Mouse (Mus musculus) T-helper 1 cell (primary cell): ENCODE measurements around the gene Arfrp1.

Source experiments
- in situ Hi-C: fragments of 300-600 bp; cut with MboI, MseI; formaldehyde crosslinking; loops from one replicate; pipeline ENCODE4 v1.15.1; 2025; ENCODE audit warnings: high pct_unique_total_duplicates

Arfrp1 gene

DNA sequence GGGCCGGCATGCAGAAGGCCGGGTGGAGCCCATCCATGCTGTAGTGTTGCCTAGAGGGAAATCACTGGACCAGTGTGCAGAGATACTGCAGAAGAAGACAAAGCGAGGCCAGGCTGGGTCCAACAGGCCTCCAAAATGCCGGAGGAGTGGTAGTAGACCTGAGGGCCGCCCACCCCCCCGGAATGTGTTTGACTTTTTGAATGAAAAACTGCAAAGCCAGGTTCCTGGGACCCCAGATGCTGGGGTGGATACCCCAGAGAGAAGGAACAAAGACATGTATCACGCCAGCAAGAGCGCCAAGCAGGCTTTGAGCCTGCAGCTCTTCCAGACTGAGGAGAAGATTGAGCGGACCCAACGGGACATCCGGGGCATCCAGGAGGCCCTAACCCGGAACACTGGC is 14.6 kb upstream of the Arfrp1 start, which contains the start of gene Lime1:
Gene Lime1 (plus strand): TSS at position 301 of the 400 bp plus-strand sequence.
- in situ Hi-C loops, result loop anchor here (25.0 kb wide), 1 partner anchor 208 kb away; the partner anchor contains the start of genes Prpf6, Samd10, Uckl1 and Zfp512b

DNA sequence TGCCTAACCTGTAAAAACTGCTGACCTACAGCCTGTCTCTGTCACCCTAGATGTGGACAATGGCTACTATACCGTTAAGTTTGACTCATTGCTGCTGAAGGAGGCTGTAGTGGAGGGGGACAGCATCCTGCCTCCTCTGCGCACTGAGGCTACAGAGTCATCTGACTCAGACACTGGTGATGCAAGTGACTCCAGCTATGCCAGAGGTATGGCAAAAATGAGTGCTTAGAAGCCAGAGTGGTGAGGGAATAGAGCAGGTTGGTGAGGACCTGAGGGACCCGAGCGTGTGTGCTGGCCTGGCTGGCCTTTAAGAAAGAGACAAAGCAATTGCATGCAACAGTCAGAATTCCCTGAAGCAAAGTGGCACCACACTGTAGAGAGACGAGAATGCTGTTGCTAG is 13.5 kb upstream of the Arfrp1 start:
- in situ Hi-C loops, result loop anchor here (25.0 kb wide), 1 partner anchor 209 kb away; the partner anchor contains the start of genes Prpf6, Samd10, Uckl1 and Zfp512b

DNA sequence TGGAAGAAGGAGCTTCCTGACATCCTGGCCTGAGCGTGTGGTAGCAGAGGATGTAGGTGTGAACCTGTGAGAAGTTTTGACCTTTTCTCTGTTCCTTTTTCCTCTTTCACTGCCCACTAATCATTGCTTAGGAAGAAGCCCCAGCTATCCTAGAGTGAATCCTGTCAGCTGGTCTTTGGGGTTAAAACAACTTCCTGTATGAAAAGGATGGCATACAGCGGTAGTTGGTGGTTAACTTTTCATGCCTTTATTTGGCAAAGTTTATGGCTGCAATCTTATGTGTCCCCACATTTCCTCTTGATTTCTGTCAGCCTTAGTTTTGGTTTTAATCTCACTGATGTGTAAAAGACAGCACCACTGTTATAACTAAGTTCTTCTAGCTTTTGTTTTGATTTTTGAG is 12.0 kb upstream of the Arfrp1 start:
- in situ Hi-C loops, result loop anchor here (25.0 kb wide), 1 partner anchor 210 kb away; the partner anchor contains the start of genes Prpf6, Samd10, Uckl1 and Zfp512b

DNA sequence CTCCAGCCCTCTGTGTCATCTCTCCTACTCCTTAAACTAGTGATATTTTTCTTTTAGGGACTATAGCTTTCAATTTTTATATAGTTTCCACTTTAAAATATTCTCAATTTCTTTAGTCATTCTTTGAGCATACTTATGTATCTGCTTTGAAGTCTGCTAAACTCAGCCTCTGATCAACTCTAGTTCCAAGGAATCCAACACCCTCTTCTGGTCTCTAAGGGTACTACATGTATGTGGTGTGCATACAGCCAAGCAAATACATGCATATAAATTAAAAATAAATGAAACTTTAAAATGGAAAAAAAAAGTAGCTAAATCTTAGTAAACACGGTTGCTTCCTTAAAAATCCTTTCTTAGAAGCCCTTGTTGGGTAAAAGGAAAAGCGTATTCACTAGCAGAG is 10.6 kb upstream of the Arfrp1 start:
- in situ Hi-C loops, result loop anchor here (25.0 kb wide), 1 partner anchor 212 kb away; the partner anchor contains the start of genes Prpf6, Samd10, Uckl1 and Zfp512b

DNA sequence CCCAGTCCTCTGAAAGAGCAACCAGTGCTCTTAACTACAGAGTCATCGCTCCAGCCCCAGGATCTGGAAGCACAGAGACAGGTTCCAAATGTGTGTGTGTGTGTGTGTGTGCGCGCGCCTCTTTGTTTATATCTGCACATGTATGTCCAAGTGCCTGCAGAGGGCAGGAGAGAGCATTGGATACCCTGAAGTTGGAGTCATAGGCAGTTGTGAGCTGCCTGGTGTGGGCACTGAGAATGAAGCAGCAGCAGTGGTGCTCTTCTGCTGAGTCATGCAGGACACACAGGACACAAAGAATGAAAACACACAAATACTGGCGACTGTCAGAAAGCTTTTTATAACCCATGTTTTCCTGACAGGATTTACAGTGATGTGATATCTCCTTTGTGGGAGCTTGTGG is 4.8 kb upstream of the Arfrp1 start:
- in situ Hi-C loops, result no loop called here

DNA sequence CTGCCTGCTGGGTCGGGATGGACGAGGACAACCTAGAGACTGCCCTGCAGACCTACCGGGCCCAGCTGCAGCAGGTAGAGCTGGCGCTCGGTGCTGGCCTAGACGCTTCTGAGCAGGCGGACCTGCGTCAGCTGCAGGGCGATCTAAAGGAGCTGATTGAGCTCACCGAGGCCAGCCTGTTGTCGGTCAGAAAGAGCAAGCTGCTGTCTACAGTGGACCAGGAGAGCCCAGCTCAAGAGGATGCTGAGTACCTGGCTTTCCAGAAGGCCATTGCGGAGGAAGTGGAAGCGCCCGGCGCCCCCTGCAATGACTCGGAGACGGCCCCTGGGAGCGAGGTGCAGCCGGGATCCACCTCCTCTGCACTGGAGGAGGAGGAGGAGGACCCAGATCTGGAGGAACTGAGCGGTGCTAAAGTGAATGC is 461 bp upstream of the Arfrp1 start:
- in situ Hi-C loops, result no loop called here

DNA sequence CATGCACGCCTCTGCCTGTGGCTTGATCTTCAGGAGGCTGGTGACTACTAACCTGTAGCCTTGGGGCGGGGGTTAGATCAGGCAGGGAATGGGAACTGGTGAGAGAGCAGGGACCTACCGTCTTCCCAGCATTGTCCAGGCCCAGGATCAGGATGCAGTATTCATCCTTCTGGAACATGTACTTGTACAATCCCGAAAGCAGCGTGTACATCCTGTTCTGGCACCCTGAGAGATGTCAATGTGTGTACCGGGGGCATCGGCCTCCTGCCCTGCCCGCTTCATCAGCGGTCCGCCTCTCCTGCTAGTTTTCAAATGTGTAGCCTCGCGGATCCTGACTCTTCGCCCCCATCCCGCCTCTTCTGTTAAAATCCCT is 731 bp downstream of the Arfrp1 start:
- in situ Hi-C loops, result no loop called here

DNA sequence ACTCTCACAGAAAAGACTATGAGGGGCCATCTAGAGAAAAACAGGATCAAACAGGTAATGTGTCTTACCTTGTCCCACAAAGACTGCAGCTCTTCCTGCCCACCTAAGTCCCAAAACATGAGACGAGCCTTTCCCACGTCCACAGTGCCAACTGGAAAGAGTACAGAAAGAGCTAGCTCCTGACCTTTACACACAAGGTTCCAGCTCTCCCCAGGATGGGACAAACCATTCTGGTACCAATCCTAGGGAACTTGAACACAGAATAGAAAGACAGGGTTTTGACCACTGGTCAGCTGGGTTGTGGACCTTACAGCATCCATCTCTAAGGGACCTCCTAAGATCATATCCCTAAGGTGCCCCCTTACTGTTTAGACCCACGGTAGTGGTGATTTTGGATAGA is 1.3 kb downstream of the Arfrp1 start:
- in situ Hi-C loops, result no loop called here

DNA sequence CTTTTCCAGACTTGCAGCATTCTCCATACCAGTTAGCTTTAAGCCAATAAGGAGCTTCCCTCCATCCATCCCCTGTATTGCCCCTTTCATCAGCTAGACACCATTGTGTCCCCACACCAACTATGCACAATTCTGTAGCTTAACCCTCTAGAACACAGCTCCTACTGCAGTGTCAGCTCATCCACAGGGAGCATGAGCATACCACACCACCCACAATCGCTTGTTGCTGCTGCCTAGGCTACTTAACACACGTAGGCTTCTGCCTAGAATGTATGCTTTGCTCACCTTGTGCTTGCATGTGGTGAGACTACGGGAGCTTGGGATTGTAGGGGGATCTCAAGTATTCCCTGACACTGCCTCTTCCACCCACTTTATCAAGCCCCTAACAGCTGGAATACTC is 8.4 kb downstream of the Arfrp1 start:
- in situ Hi-C loops, result no loop called here

DNA sequence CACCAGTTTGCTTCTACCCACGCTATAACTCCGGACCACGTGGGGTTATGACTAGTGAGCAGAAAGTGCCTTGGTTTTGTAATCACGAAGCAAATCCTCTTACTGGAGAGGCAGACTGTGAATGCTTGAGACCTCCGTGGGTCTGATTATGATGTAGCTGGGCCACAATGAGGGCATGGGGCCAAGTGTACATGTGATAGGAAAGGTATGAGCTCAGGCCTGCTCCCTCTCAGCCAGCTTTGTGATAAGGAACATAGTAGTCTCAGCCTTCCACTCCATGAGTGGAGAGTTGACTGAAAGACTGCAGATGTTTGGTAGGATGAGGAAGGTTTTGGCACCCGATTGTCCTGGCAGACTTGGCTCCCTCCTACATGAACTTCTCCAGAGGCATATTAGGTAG is 22.4 kb downstream of the Arfrp1 start:
- in situ Hi-C loops, result loop anchor here (10.0 kb wide), 1 partner anchor 858 kb away; no protein-coding TSS in a partner anchor

DNA sequence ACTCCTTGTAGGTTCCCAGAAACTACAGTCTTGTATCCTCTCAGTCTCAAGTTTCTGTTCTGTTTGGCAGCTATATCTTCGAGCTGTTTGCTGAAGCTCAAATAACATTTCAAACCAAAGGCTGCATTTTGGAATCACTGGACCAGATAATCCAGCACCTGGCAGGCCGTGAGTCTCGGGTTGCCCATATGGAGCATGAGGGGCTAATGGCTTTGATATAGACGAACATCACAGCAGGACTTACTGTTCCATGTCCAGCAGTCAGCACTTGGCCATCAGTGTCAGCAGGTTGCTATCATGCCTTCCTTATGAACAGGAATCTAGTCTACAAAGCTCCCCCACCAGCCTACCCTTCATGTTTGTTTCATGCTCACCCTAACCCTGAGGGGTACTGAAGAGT is 24.8 kb downstream of the Arfrp1 start:
- in situ Hi-C loops, result loop anchor here (10.0 kb wide), 1 partner anchor 856 kb away; no protein-coding TSS in a partner anchor

DNA sequence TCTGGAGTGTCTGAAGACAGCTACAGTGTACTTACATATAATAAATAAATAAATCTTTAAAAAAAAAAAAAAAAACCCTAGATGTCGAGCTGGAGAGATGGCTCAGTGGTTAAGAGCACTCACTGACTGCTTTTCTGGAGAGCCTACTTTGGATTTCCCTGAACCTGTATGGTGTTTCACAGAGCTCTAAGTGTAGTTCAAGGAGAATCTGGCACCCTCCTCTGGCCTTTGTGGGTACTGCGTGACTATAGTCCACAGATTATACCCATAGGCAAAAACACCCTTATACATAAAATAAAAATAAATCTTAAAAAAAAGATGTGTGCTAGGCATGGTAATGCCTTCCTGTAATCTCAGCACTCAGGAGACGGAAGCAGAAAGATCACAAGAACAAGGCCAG is 31.2 kb downstream of the Arfrp1 start:
- in situ Hi-C loops, result no loop called here

DNA sequence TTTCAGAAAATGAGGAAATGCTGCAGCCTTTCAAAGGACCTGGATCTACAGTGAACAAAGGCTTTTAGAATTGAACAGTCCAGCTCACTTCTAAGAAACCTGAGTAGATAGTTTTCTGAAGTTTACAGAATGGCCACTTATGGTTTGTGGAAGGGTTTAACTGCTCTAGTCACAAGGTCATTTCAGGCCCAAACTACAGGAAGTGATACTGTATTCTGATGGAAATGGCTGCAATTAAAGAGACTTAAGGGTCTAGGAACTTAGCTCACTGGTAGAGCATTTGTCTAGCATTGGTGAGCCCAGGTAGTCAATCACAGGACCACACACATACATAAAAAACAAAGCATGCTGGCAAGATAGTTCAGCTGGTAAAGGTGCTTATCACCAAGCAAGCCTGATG is 32.7 kb downstream of the Arfrp1 start:
- in situ Hi-C loops, result no loop called here

DNA sequence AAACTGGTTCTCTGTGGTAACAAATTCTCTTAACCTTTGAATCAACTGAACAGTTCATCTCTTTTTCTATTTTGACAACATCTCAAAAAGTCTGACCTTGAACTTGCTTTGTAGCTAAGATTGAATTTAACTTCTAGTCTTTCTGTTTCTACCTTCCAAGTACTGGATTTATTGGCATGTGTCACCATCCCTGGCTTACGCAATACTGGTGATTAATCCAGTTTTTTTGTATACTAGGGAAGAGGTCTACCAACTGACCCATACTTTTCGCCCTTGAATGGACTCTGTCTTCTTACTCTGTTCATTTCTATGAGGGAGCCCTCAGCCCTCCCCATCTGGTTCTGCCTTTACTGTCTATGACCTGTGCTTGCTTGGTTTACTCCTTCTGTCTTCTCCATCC is 39.1 kb downstream of the Arfrp1 start:
- in situ Hi-C loops, result no loop called here

DNA sequence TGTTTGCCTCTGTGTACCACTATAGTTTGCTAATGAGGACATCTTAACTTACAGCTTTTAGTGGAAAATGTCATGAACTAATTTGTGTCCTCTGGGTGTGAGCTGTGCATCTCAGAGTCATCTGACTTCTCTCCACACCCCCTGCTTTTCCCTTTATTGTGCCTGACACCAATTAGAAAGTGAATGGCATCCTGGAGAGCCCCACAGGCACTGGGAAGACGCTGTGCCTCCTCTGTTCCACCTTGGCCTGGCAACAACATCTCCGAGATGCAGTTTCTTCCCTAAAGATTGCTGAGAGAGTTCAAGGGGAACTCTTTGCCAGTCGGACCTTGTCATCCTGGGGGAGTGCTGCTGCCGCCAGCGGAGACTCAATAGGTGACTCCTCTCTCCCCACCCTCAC is 43.1 kb downstream of the Arfrp1 start:
- in situ Hi-C loops, result no loop called here

DNA sequence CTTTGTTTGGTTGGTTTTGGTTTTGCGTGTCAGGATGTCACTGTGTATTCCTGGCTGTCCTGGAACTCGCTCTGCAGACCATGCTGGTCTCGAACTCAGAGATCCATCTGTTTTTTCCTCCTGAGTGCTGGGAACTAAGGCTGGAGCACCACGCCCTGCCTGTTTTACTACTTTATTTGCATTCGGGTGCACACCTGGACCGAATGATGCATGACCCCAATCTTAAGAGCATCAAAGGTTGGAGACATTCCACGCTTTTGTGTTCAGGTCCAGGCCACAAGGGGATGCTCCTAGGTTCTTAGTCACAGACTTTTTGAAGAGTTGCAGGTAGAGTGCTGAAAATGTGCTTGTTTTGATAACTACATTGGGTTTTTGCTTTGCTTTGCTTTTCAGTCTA is 45.1 kb downstream of the Arfrp1 start:
- in situ Hi-C loops, result no loop called here

DNA sequence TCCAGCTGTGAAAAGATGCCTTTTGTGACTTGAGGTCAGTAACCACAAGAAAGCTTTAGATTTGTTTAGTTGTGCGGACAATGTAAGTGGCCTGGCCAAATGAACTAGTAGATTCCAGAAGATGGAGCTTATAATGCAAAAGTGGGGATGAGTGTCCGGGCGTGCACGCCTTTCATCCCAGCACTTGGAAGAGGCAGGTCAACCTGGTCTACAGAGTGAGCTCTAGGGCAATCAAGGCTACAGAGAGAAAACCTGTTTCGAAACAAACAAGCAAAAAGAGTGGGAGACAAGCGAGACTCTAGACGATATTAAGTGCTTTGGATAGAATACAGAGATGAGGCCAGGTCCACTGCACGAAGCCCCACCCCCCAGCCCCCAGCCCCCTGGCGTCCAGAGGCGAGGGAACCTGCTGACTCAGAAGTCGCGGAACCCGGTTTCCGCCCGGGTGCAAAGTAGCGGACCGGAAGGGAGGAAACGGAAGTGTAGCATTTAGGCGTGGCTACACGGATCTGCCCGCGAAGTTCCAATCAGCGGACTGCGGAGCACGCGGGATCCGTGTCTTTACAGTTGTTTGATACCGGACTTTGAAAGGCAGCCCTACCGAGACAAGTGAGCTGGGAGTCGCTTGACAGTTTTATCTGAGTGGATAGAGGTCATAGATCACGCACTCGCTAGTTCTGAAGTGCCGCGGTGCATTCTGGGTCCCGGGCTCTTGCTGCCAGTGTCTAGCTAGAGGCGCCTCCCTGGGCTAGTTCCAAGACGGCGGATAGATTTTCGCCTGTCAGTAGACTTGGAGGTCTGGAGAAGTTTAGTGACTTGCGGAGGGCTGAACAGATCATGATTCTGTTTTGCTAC is 45.7 kb downstream of the Arfrp1 start, which contains the start of gene Rtel1:
Gene Rtel1 (plus strand): TSS at position 492 of the 855 bp plus-strand sequence.
- in situ Hi-C loops, result no loop called here

DNA sequence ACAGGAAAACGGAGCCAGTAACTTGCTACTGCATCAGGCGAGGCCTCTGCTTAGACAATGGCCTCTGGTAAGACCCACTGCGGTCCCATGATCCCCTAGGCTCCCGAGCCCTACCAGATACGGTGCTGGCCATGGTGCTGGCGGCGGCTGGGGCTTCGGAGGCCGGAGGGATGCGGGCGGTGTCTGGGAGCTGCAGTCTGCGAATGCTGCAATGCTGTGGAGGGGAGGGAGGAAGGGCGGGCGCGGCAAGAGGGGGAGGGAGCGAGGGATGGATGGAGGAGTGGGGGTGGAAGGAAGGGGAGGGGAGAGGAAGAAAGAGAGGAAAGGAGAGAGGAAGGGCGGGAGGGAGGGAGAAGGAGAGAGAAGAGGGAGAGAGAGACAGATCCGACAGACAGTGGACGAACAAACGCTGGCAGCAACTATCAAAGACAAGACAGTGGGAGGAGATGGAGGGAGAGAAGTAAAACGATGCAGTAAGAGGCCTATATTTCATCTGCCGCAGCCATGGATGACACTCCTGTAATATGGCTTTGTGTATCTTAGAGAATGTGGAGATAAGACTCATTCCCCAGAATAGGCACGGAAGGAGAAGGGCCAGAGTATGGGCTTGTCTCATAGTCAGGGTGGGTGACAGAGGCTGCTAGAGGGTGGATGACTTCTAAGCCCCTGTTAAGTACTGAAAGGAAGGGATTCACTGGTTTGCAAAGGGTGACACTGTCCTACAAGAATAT is 51.0 kb downstream of the Arfrp1 start, which contains the start of gene Stmn3:
Gene Stmn3 (minus strand): TSS at position 421 of the 731 bp plus-strand sequence.
- in situ Hi-C loops, result no loop called here

DNA sequence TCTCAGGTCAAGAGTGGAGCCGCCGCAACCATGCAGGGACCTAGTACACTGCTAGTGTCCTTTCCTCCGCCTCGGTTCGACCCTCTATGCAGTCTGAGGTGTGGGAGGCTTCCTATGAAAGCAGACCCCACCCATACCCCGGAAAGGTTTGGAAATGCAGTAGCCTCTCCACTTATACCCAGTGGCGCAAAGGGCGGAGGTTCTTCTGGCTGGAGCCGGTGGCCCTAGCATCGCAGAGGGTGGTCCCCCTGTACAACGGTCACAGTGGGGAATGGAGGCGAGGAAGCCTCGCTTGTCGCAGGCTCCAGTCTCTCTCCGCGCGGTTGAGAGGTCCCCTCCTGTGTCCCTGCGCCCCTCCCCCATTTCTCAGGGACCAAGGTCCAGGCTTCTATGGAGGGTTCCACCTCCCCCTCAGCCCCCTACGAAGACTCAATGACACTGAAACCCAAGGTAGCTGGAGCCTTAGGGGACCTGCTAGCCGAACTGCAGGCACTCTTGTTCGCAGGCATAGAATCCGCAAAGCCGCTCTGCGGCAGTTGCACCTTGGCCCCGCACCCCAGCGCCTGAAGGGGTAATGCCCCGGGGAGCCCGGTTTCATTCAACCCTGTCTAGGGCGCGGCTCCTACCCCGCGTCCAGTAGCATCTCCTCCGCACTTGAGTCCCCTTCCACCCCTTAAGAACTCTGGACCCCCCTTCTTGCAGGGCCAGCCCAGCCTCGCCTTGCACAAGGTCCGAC is 51.7 kb downstream of the Arfrp1 start:
- in situ Hi-C loops, result no loop called here

DNA sequence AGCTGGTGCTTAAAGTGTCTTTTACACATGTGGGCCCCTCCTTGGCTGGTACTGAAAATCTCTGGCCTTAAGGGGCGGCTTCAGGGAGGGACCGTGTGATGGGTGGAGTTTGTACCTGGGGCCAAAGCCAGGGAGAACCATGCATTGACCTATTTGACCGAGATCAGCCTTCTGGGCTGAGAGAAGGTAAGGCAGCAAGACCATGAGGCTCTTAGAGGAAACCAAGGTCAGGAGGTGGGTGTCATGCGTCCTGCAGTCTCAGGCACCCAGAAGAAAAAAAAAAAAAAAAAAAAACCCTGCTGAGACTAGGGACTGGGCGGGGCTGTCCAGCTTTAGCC is 52.2 kb downstream of the Arfrp1 start:
- in situ Hi-C loops, result no loop called here

DNA sequence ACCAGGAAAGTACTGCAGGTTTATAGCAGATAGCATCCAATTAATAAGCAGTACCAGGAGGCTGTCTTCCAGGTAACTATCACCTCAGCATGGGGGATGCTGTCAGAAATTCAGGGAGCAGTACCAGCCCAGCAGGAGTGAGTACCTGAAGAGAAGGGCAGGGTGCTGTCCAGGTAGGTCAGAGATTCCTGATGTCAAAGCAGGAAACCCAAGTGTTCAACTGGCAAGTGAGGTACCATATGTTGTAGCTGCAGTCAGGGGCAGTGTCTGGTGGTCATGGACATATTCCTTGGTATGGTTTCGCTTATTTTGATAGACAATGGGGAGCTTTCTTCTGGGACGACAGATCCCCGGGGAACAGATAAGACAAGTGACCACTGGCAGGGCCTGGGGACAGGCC is 52.8 kb downstream of the Arfrp1 start:
- in situ Hi-C loops, result no loop called here
